Mouse (Mus musculus): Measurements from ENCODE around the gene Pank1. TPM values are rescaled to one million over a fixed set of nuclear protein-coding genes. Genes with fewer than 3 reads are reported as not detected.

Pank1 gene
- total RNA-seq, 2 experiments from 2014 or later = 17.1 to 18.9 TPM

GRCm38 (mm10) chr19:34841719-34842506, 37.3 kb downstream of the Pank1 start:
- no peak for DNase-seq (ENCODE audit: low spot score in 2 of 2)
- intact Hi-C loops (cut with DNase I) = no loop called here

GRCm38 (mm10) chr19:34838624-34839023, 40.6 kb downstream of the Pank1 start:
- no peak for DNase-seq (ENCODE audit: low spot score in 2 of 2)
- intact Hi-C loops (cut with DNase I) = no loop called here

GRCm38 (mm10) chr19:34831702-34832101, 47.6 kb downstream of the Pank1 start:
- intact Hi-C loops (cut with DNase I) = no loop called here
- DNase-seq (ENCODE audit: low spot score in 2 of 2) = no peak

GRCm38 (mm10) chr19:34827916-34828635, 51.2 kb downstream of the Pank1 start:
- DNase-seq (ENCODE audit: low spot score in 2 of 2) = no peak
- intact Hi-C loops (cut with DNase I) = loop anchor here (5.0 kb wide), 1 partner anchor 49 kb away; the partner anchor contains the start of gene Pank1

- intact Hi-C loops (cut with DNase I) = loop anchor here (5.0 kb wide), 1 partner anchor 50 kb away; the partner anchor contains the start of gene Pank1
- no peak for DNase-seq (ENCODE audit: low spot score in 2 of 2)
These were observed 51.8 kb downstream of the Pank1 start for GRCm38 (mm10) chr19:34827444-34827843.

- intact Hi-C loops (cut with DNase I) = loop anchor here (5.0 kb wide), 1 partner anchor 51 kb away; the partner anchor contains the start of gene Pank1
- peak; percentile 27 to 33 for DNase-seq (ENCODE audit: low spot score in 2 of 2)
These were observed 53.2 kb downstream of the Pank1 start for GRCm38 (mm10) chr19:34825946-34826655.

- no peak for DNase-seq (ENCODE audit: low spot score in 2 of 2)
- intact Hi-C loops (cut with DNase I) = no loop called here
These were observed 59.6 kb downstream of the Pank1 start for GRCm38 (mm10) chr19:34819577-34820170.

- DNase-seq (ENCODE audit: low spot score in 2 of 2) = no peak
- intact Hi-C loops (cut with DNase I) = no loop called here
These were observed 63.9 kb downstream of the Pank1 start for GRCm38 (mm10) chr19:34815371-34815770.

GRCm38 (mm10) chr19:34814696-34815095, 64.6 kb downstream of the Pank1 start:
- DNase-seq (ENCODE audit: low spot score in 2 of 2) = no peak

GRCm38 (mm10) chr19:34813961-34814360, 65.3 kb downstream of the Pank1 start:
- intact Hi-C loops (cut with DNase I) = no loop called here
- DNase-seq (ENCODE audit: low spot score in 2 of 2) = no peak

More at GRCm38 (mm10) chr19:34814696-34815095, 64.6 kb downstream of the Pank1 start:
- intact Hi-C loops (cut with DNase I) = no loop called here

- intact Hi-C loops (cut with DNase I) = no loop called here
- no peak for DNase-seq (ENCODE audit: low spot score in 2 of 2)
These were observed 65.7 kb downstream of the Pank1 start for GRCm38 (mm10) chr19:34813533-34813932.

- DNase-seq (ENCODE audit: low spot score in 2 of 2) = no peak
- intact Hi-C loops (cut with DNase I) = no loop called here
These were observed 66.5 kb downstream of the Pank1 start for GRCm38 (mm10) chr19:34812711-34813110.

GRCm38 (mm10) chr19:34807173-34807572, 72.1 kb downstream of the Pank1 start:
- intact Hi-C loops (cut with DNase I) = no loop called here
- DNase-seq (ENCODE audit: low spot score in 2 of 2) = no peak

- intact Hi-C loops (cut with DNase I) = no loop called here
- no peak for DNase-seq (ENCODE audit: low spot score in 2 of 2)
These were observed 74.2 kb downstream of the Pank1 start for GRCm38 (mm10) chr19:34805071-34805470.

GRCm38 (mm10) chr19:34804531-34804930, 74.7 kb downstream of the Pank1 start:
- DNase-seq (ENCODE audit: low spot score in 2 of 2) = no peak
- intact Hi-C loops (cut with DNase I) = no loop called here

- intact Hi-C loops (cut with DNase I) = no loop called here
- DNase-seq (ENCODE audit: low spot score in 2 of 2) = no peak
These were observed 75.9 kb downstream of the Pank1 start for GRCm38 (mm10) chr19:34803396-34803795.

- intact Hi-C loops (cut with DNase I) = no loop called here
- DNase-seq (ENCODE audit: low spot score in 2 of 2) = no peak
These were observed 79.5 kb downstream of the Pank1 start for GRCm38 (mm10) chr19:34799644-34800267.

GRCm38 (mm10) chr19:34796396-34796795, 82.9 kb downstream of the Pank1 start:
- intact Hi-C loops (cut with DNase I) = no loop called here

GRCm38 (mm10) chr19:34782491-34782890, 96.8 kb downstream of the Pank1 start:
- intact Hi-C loops (cut with DNase I) = no loop called here
- no peak for DNase-seq (ENCODE audit: low spot score in 2 of 2)

More at GRCm38 (mm10) chr19:34796396-34796795, 82.9 kb downstream of the Pank1 start:
- no peak for DNase-seq (ENCODE audit: low spot score in 2 of 2)

Data from left cerebral cortex, postnatal 14 days (tissue).